Mouse (Mus musculus) layer of hippocampus, postnatal 25 days (tissue): Measurements from ENCODE around the gene Tenm3. TPM values are rescaled to one million over a fixed set of nuclear protein-coding genes. Genes with fewer than 3 reads are reported as not detected.

Experiments used
- DNase-seq, 2 experiments: peaks; one replicate each; pipeline ENCODE4 v3.0.0; 2022; ENCODE audit warnings: mixed read lengths in 2 of 2, low spot score in 1 of 2; ENCODE audit errors: extremely low spot score in 1 of 2
- total RNA-seq, 2 experiments: library from RNA; stranded (reverse); gene quantifications; 2 replicates each; pipeline ENCODE4 v1.2.3; 2021

Gene Tenm3
- total RNA-seq, 2 experiments from 2014 or later, result 72.4 to 80.0 TPM

- DNase-seq, result no peak
Measured at GRCm38 (mm10) chr8:48484143-48484542, 359.6 kb downstream of the Tenm3 start.

- no peak for DNase-seq
Measured at GRCm38 (mm10) chr8:48481709-48482671, 361.8 kb downstream of the Tenm3 start.

- DNase-seq, result no peak
Measured at GRCm38 (mm10) chr8:48477371-48477935, 366.3 kb downstream of the Tenm3 start.

- no peak for DNase-seq
Measured at GRCm38 (mm10) chr8:48476896-48477295, 366.9 kb downstream of the Tenm3 start.

GRCm38 (mm10) chr8:48467633-48468032, 376.1 kb downstream of the Tenm3 start:
- no peak for DNase-seq

- DNase-seq, result no peak
Measured at GRCm38 (mm10) chr8:48458373-48458772, 385.4 kb downstream of the Tenm3 start.

- DNase-seq, result no peak
Measured at GRCm38 (mm10) chr8:48456328-48457124, 387.2 kb downstream of the Tenm3 start.

GRCm38 (mm10) chr8:48451247-48451635, 392.5 kb downstream of the Tenm3 start:
- DNase-seq, result no peak

GRCm38 (mm10) chr8:48450397-48451246, 393.1 kb downstream of the Tenm3 start:
- DNase-seq, result no peak

GRCm38 (mm10) chr8:48449625-48450024, 394.1 kb downstream of the Tenm3 start:
- DNase-seq, result no peak

GRCm38 (mm10) chr8:48445690-48446089, 398.1 kb downstream of the Tenm3 start:
- DNase-seq, result no peak

GRCm38 (mm10) chr8:48439491-48439890, 404.3 kb downstream of the Tenm3 start:
- no peak for DNase-seq

- DNase-seq, result no peak
Measured at GRCm38 (mm10) chr8:48437523-48438207, 406.1 kb downstream of the Tenm3 start.

GRCm38 (mm10) chr8:48425101-48425500, 418.6 kb downstream of the Tenm3 start:
- no peak for DNase-seq

- no peak for DNase-seq
Measured at GRCm38 (mm10) chr8:48417714-48418113, 426.0 kb downstream of the Tenm3 start.

GRCm38 (mm10) chr8:48410916-48411315, 432.8 kb downstream of the Tenm3 start:
- DNase-seq, result no peak

- no peak for DNase-seq
Measured at GRCm38 (mm10) chr8:48400572-48400972, 443.2 kb downstream of the Tenm3 start.

GRCm38 (mm10) chr8:48385833-48386232, 457.9 kb downstream of the Tenm3 start:
- DNase-seq, result no peak

GRCm38 (mm10) chr8:48380035-48380434, 463.7 kb downstream of the Tenm3 start:
- no peak for DNase-seq
